Mouse (Mus musculus): ENCODE measurements at regions not wholly inside any gene's neighbourhood (a gene's known extent, or its start where the extent isn't known, plus 50 kb on each side); places are given as distances from the start of the nearest gene placed in this dataset.

- no peak overlapping the region for H3K4me2 ChIP-seq (ENCODE audit: low read depth, low read length)
- no peak overlapping the region for H3K27ac ChIP-seq (ENCODE audit: low read length)
- no peaks in the 10 kb centered on the region for H3K27me3 ChIP-seq (ENCODE audit: control insufficient read depth, insufficient read depth, low read depth, low read length)
- no peaks in the 10 kb centered on the region for H3K4me1 ChIP-seq (replicated peaks; ENCODE audit: control insufficient read depth, insufficient read depth, low read length)
- H3K9me3 ChIP-seq (ENCODE audit: control insufficient read depth, low read length), result no peaks in the 10 kb centered on the region
- H3K4me3 ChIP-seq (ENCODE audit: low read length), result no peak overlapping the region
- 59% methylated on average over 9 of the region's 9 CpGs for WGBS
- H3K9ac ChIP-seq (ENCODE audit: low read length), result no peak overlapping the region
- H3K36me3 ChIP-seq (ENCODE audit: control insufficient read depth, insufficient read depth, low read length), result no peaks in the 10 kb centered on the region
- ATAC-seq (ENCODE audit: low read depth), result no peak
Observed at GRCm38 (mm10) chr10:66951935-66952334, 144.0 kb upstream of the Jmjd1c start.

- Histone ChIP-seq H3K9ac (ENCODE audit: low read length) (no peak overlapping the region), H3K27ac (ENCODE audit: low read length) (no peak overlapping the region), H3K4me3 (ENCODE audit: low read length) (no peak overlapping the region), H3K36me3 (ENCODE audit: control insufficient read depth, insufficient read depth, low read length) (no peaks in the 10 kb centered on the region), H3K27me3 (ENCODE audit: control insufficient read depth, insufficient read depth, low read depth, low read length) (no peaks in the 10 kb centered on the region), H3K4me2 (ENCODE audit: low read depth, low read length) (peak overlapping the region; percentile 26; the same call in 1 of the 2 replicates), H3K4me1 (replicated peaks; ENCODE audit: control insufficient read depth, insufficient read depth, low read length) (no peaks in the 10 kb centered on the region), H3K9me3 (ENCODE audit: control insufficient read depth, low read length) (no peaks in the 10 kb centered on the region)
- WGBS, result 50% methylated on average over 10 of the region's 10 CpGs
- no peak for ATAC-seq (ENCODE audit: low read depth)
Observed at GRCm38 (mm10) chr10:66953248-66953975, 142.5 kb upstream of the Jmjd1c start.

DNA sequence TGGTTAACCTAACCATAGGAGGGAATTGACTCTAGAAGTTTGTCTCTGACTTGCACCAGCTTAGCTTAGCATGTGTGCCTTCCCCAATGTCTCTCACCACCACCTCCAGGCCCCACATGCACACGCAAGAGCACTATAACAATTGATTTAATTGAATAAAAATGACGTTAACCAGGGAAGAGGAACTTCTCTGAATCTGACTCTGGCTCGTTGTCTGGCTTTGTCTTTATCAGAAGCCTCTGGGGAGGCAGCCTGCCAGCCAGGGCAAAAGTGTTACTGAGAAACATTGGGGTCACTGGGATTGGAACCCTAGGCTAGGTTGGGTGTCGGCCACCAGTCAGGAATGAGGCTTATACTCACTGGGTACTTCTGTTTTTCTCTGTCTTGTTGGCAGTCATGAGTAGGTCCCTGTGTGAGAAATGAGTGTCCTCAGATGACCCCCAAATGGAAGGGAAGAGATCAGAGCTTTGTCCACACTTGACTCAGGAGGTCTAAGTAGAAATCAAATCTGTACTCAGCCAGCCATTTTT lies 141.9 kb upstream of the Jmjd1c start:
- no peak overlapping the region for H3K27ac ChIP-seq (ENCODE audit: low read length)
- H3K27me3 ChIP-seq (ENCODE audit: control insufficient read depth, insufficient read depth, low read depth, low read length), result no peaks in the 10 kb centered on the region
- H3K4me3 ChIP-seq (ENCODE audit: low read length), result no peak overlapping the region
- H3K9ac ChIP-seq (ENCODE audit: low read length), result no peak overlapping the region
- WGBS, result 59% methylated on average over 4 of the region's 4 CpGs
- no peak overlapping the region for H3K4me2 ChIP-seq (ENCODE audit: low read depth, low read length)
- no peak for ATAC-seq (ENCODE audit: low read depth)
- H3K9me3 ChIP-seq (ENCODE audit: control insufficient read depth, low read length), result no peaks in the 10 kb centered on the region
- no peaks in the 10 kb centered on the region for H3K4me1 ChIP-seq (replicated peaks; ENCODE audit: control insufficient read depth, insufficient read depth, low read length)
- H3K36me3 ChIP-seq (ENCODE audit: control insufficient read depth, insufficient read depth, low read length), result no peaks in the 10 kb centered on the region

DNA sequence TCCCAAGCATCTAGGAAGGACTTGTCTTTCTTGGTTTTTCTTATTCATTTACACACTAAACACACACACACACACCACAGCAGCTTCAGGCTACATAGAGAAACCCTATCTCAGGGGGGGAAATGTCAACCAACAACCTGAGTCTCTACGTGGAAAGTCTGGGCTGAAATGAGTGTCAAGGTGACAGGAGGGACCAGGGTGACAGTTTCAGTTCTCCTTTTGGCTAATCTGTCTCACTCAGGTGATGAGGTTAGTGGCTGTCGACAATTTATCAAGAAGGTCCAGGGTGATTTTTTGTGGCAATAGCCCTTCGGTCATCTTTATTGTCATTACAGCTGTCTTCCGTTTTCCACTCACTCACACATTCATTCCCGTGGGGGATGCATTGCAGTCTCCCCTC lies 140.5 kb upstream of the Jmjd1c start:
- no peak for ATAC-seq (ENCODE audit: low read depth)
- Histone ChIP-seq H3K36me3 (ENCODE audit: control insufficient read depth, insufficient read depth, low read length) (no peaks in the 10 kb centered on the region), H3K4me2 (ENCODE audit: low read depth, low read length) (no peak overlapping the region), H3K9me3 (ENCODE audit: control insufficient read depth, low read length) (no peaks in the 10 kb centered on the region), H3K4me3 (ENCODE audit: low read length) (no peak overlapping the region), H3K27ac (ENCODE audit: low read length) (no peak overlapping the region), H3K9ac (ENCODE audit: low read length) (no peak overlapping the region), H3K4me1 (replicated peaks; ENCODE audit: control insufficient read depth, insufficient read depth, low read length) (no peaks in the 10 kb centered on the region), H3K27me3 (ENCODE audit: control insufficient read depth, insufficient read depth, low read depth, low read length) (no peaks in the 10 kb centered on the region)
- 51% methylated on average over 5 of the region's 5 CpGs for WGBS

GRCm38 (mm10) chr10:66956619-66957018 lies 139.3 kb upstream of the Jmjd1c start:
- Histone ChIP-seq H3K27ac (ENCODE audit: low read length) (no peak overlapping the region), H3K4me2 (ENCODE audit: low read depth, low read length) (no peak overlapping the region), H3K4me3 (ENCODE audit: low read length) (no peak overlapping the region), H3K9me3 (ENCODE audit: control insufficient read depth, low read length) (no peaks in the 10 kb centered on the region), H3K9ac (ENCODE audit: low read length) (no peak overlapping the region), H3K36me3 (ENCODE audit: control insufficient read depth, insufficient read depth, low read length) (no peaks in the 10 kb centered on the region), H3K4me1 (replicated peaks; ENCODE audit: control insufficient read depth, insufficient read depth, low read length) (no peaks in the 10 kb centered on the region), H3K27me3 (ENCODE audit: control insufficient read depth, insufficient read depth, low read depth, low read length) (no peaks in the 10 kb centered on the region)
- WGBS, result 92% methylated on average over 4 of the region's 4 CpGs
- ATAC-seq (ENCODE audit: low read depth), result no peak

GRCm38 (mm10) chr10:66957373-66957772 lies 138.6 kb upstream of the Jmjd1c start:
- Histone ChIP-seq H3K9ac (ENCODE audit: low read length) (no peak overlapping the region), H3K9me3 (ENCODE audit: control insufficient read depth, low read length) (no peaks in the 10 kb centered on the region), H3K4me3 (ENCODE audit: low read length) (no peak overlapping the region), H3K27ac (ENCODE audit: low read length) (no peak overlapping the region), H3K4me2 (ENCODE audit: low read depth, low read length) (no peak overlapping the region), H3K36me3 (ENCODE audit: control insufficient read depth, insufficient read depth, low read length) (no peaks in the 10 kb centered on the region), H3K4me1 (replicated peaks; ENCODE audit: control insufficient read depth, insufficient read depth, low read length) (no peaks in the 10 kb centered on the region), H3K27me3 (ENCODE audit: control insufficient read depth, insufficient read depth, low read depth, low read length) (no peaks in the 10 kb centered on the region)
- no peak for ATAC-seq (ENCODE audit: low read depth)
- 82% methylated on average over 4 of the region's 4 CpGs for WGBS
